Mouse (Mus musculus): Measurements from ENCODE around the gene Itpk1.

DNA sequence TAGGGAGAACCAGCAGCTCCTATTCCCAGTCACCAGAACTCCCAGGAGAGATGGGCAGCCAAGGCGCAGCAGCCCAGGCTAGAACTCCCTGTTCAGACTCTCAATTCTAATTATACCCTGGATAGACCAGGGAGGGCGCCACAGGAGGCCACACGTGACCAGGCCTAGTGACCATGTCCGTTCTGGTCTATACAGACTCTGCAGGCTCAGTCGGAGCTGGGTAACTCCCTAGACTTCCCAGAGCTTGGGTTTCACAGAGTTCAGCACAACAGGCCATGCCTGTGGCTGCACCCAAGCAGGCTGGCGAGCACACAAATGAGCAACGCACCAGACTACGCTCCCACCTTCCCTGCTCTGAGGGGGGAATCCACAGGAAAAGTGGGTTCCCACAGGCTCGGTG is 110.1 kb downstream of the Itpk1 start:
- TF ChIP-seq CTCF (IDR thresholded peaks at IDR 0.05; ENCODE audit: borderline replicate concordance, extremely low read depth, insufficient read depth, insufficient read length), result no peak
- no peak for TF ChIP-seq POLR2A (IDR thresholded peaks at IDR 0.05; ENCODE audit: borderline replicate concordance, extremely low read depth, insufficient read depth, insufficient read length, poor library complexity, severe bottlenecking)
